In genomic region chr12:113150591-113150990, GRCm38 (mm10) we compare ENCODE assay signal across 15 mouse cellular contexts.
"Had no signal": no experiment of that assay in that cellular context is flagged by ENCODE, and none has a peak within 500 bp of the region (broad histone marks: within the 10 kb centered on the region; RNA-seq: fewer than 3 reads in every experiment).

No protein-coding gene starts in this region.

- H3K4me3 ChIP-seq: midbrain, embryonic 13.5 days had no signal

- H3K36me3 ChIP-seq: limb, embryonic 12.5 days; limb, embryonic 15.5 days; lung, embryonic 15.5 days had no signal

- H3K27ac ChIP-seq: limb, embryonic 12.5 days; limb, embryonic 15.5 days; liver, embryonic 14.5 days; lung, embryonic 15.5 days; midbrain, embryonic 13.5 days; stomach, postnatal 0 days had no signal

- ATAC-seq: midbrain, embryonic 13.5 days; midbrain, embryonic 16.5 days had no signal

- DNase-seq: kidney, adult 9 months; kidney, postnatal 14 days; left cerebral cortex, postnatal 4 days; lung, postnatal 36 days; thymus, adult 18-20 months; thymus, postnatal 36 days had no signal

- H3K9ac ChIP-seq: limb, embryonic 12.5 days; limb, embryonic 15.5 days; liver, embryonic 14.5 days; midbrain, embryonic 13.5 days had no signal

- H3K9me3 ChIP-seq: limb, embryonic 12.5 days; limb, embryonic 15.5 days; lung, embryonic 15.5 days; megakaryocyte, embryonic 14.5 days; midbrain, embryonic 10.5 days; midbrain, embryonic 13.5 days had no signal
